Mouse (Mus musculus) retina, embryonic 14.5 days (tissue): Measurements from ENCODE around the gene Ttc33.

Experiments
- DNase-seq: peaks from one replicate; pipeline ENCODE4 v3.0.0-alpha.2; 2015; ENCODE audit warnings: low spot score

Gene Ttc33

GRCm38 (mm10) chr15:5241304-5242201 lies 56.2 kb downstream of the Ttc33 start:
- DNase-seq, result peak; percentile 64

GRCm38 (mm10) chr15:5242241-5243035 lies 57.1 kb downstream of the Ttc33 start:
- peak; percentile 41 for DNase-seq

GRCm38 (mm10) chr15:5243036-5243958 lies 58.0 kb downstream of the Ttc33 start:
- peak; percentile 18 for DNase-seq

DNA sequence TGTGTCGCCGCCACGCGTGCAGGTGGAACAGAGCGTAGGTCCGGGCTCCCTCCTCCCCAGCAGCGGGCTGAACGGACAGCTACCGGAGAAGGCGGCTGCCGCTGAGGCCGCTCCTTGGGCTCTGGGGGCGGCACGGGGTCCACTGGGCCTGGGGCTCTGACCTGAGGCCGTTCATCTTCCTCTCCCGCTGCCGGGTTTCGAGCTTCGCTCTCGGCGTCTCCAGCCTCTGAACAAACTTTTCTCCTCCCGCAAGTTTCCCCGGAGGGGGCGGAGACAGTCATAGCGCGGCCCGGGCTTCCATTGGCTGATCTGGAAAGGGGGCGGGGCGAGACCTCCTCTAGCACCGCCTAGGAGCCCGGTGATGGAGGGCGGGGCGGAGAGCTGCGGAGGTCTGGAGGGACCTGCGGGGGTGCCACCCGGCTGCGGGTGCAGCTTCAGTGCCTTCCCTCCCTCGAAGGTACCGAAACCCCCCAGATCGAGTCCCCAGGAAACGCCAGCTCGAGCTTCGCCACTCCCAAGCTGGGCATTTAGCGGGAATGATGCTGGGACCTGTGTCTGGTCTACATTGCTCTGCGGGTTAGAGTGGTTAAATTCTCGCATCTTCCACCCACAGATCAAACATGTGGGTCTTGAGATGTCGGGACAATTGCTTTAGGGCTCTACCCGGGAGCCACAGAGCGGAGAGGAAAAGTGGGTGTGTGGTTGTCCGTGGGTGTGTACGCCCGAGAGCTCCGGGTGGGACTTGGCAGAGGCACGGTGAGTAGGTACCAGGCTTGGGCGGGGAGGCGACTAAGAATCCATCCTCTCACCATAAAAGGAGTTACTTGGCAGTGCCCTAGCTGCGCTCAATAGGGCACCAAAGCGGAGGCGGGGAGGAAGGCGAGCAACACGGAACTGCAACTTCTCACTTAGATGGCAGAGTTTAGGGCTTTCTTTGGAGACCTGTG lies 58.9 kb downstream of the Ttc33 start, which contains the start of gene Ptger4:
TSS of gene Ptger4 (minus strand) at position 229 of the 947 bp plus-strand sequence.
- peak; percentile 93 for DNase-seq

GRCm38 (mm10) chr15:5250182-5250581 lies 64.9 kb downstream of the Ttc33 start:
- no peak for DNase-seq

- no peak for DNase-seq
Observed at GRCm38 (mm10) chr15:5260183-5260582, 74.9 kb downstream of the Ttc33 start.

- no peak for DNase-seq
Observed at GRCm38 (mm10) chr15:5261004-5261403, 75.7 kb downstream of the Ttc33 start.

DNA sequence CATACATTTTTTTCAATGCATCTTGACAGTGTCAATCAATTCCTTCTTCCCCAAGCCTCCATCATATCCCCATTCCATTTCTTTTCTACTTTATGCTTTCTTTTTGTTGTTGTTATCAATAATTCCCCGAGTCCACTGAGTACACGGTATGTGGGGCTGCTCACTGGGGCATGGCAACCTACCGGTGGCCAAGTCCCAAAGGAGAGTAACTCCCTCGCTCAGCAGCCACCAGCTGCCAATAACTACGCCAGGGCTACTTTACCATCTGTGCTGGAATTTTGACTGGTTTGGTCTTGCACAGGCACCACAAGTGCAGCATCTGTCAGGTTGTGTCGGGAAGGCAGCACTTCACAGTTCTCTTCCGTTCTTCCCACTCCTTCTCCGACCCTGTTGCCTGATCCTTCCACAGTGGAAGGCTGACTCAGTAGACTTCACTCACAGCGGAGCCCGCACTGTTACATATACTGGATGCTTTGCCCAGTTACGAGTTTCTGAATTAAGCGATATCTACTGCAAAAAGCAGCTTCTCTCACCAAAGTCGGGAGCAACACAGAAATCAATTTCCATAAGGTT lies 76.9 kb downstream of the Ttc33 start:
- no peak for DNase-seq

DNA sequence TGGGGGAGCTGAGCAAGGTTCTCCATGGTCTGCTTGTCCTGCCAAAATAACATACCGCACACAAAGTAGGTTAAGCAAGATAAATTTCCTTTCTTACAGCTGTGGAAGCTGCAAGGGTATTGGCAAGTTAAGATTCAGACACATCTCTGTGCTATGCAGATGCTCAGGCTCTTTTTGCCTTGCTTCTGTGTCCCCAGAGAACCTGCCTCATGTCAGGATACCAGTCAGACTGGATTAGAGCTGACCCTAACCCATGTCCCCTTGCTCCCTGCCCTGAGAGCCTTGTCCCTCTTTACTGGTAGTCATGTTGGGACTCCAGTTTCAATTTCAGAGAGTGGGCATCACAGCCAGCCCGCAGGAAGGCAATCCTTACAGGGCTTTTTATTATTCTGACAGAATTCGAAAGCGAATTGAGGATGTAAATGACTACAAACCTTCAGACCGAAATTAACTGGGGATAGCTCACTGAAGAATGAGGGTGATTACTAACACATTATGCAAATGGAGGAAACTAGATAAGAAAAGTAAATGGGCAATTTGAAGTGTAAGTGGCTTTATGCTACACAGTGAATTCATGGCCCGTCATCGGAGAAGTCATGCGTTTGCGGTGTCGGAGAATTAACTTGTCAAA lies 77.7 kb downstream of the Ttc33 start:
- DNase-seq, result no peak

DNA sequence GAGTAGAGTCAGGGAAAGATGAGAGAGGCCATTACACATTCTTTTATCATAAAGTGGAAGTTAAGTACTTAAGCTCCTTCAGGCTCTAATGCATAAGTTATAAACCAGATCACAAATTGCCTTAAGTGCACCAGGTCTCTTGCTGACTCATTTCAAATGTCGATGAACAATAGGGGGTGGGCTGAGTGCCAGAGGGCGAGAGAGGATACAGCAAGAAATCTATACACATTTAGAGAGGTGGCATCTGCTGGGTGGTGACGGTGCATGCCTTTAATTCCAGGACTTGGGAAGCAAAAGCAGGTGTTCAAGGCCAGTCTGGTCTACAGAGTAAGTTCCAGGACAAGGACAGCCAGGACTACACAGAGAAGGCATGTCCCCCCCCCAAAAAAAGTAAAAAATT lies 80.8 kb downstream of the Ttc33 start:
- no peak for DNase-seq
